Comparison of ENCODE assay signal across 8 mouse cellular contexts in genomic region chr10:88379013-88379885, GRCm38 (mm10). TPM values are rescaled to one million over a fixed set of nuclear protein-coding genes. Genes with fewer than 3 reads are reported as not detected.
DNase-seq lines count a peak whose midpoint lies in the region; ATAC-seq lines count a peak whose summit lies in the region.

Gene Dram1, minus strand, starts transcription at chr10:88379080.
Gene Gnptab, plus strand, starts transcription at chr10:88379132.

- DNase-seq in R1 (ENCODE audit: low read depth, low spot score): peak; percentile 79
- DNase-seq in cerebellum, postnatal 25 days: peak; percentile 94
- peak; percentile 87 for DNase-seq in gastrocnemius, adult 18-20 months (ENCODE audit: low spot score)
- peak; percentile 73 for DNase-seq in left cerebral cortex, adult 11 months (ENCODE audit: low spot score)
- DNase-seq in lung, postnatal 36 days: peak; percentile 83
- DNase-seq in retina, embryonic 14.5 days (ENCODE audit: low spot score): peak; percentile 86
- DNase-seq in thymus, postnatal 36 days: peak; percentile 91 to 92

- H3K4me2 ChIP-seq in hindbrain, embryonic 15.5 days: peak within 1 kb of the TSS; percentile 81

- no peaks in the 10 kb centered on the region for H3K36me3 ChIP-seq in hindbrain, embryonic 15.5 days

- H3K4me3 ChIP-seq in hindbrain, embryonic 15.5 days: peak within 1 kb of the TSS; percentile 95

- H3K4me1 ChIP-seq in hindbrain, embryonic 15.5 days (replicated peaks): peaks cover 22% of the 10 kb centered on the region

- under 1% methylated on average over 77 of the region's 87 CpGs for WGBS in hindbrain, embryonic 15.5 days

- H3K27ac ChIP-seq in hindbrain, embryonic 15.5 days (replicated peaks): peak within 1 kb of the TSS; percentile 91

- H3K9me3 ChIP-seq in hindbrain, embryonic 15.5 days: no peaks in the 10 kb centered on the region

- H3K9ac ChIP-seq in hindbrain, embryonic 15.5 days: peak within 1 kb of the TSS; percentile 90

- peak; percentile 91 for ATAC-seq in hindbrain, embryonic 15.5 days (ENCODE audit: low FRiP score, low read depth)

- no peaks in the 10 kb centered on the region for H3K27me3 ChIP-seq in hindbrain, embryonic 15.5 days

RNA-seq across cellular contexts. Expression of gene Dram1, which starts in this region (rescaled TPM):
- total RNA-seq in gastrocnemius, adult 18-20 months (2021): 1 to 10 TPM; 1.4 to 2.9 TPM
- 0.53 and 0.97 TPM in 2 replicates for polyA plus RNA-seq in hindbrain, embryonic 15.5 days (2015; fragmentation: Nextera tagmentation; extraction: Ambion mirVana)

RNA-seq across cellular contexts. Expression of gene Gnptab, which starts in this region (rescaled TPM):
- 10 to 100 TPM; 18.8 to 19.9 TPM for total RNA-seq in gastrocnemius, adult 18-20 months (2021)
- polyA plus RNA-seq in hindbrain, embryonic 15.5 days (2015; fragmentation: Nextera tagmentation; extraction: Ambion mirVana): 21.9 and 24.0 TPM in 2 replicates

Comparison
In these comparisons a context has a peak if more than half of its experiments do, and no peak if none do; other contexts are left out.
1. Peak in every context shown above with its lines: DNase-seq, ATAC-seq, H3K4me3 ChIP-seq and H3K27ac ChIP-seq.